Mouse (Mus musculus) heart, embryonic 16.5 days (tissue): ENCODE data around the gene Asphd2. TPM values are rescaled to one million over a fixed set of nuclear protein-coding genes. Genes with fewer than 3 reads are reported as not detected.
A peak's percentile ranks its signal among the peaks of the same experiment; 100 is the strongest.

ENCODE experiments used
- ATAC-seq: fragments of 200-750 bp; cut with Nextera tagmentation; replicated peaks from 2 replicates; pipeline ENCODE4 v1.8.0; 2017; ENCODE audit warnings: moderate number of reproducible peaks; ENCODE audit not compliant: insufficient read depth, low FRiP score; ENCODE audit errors: extremely low read depth
- H3K27ac ChIP-seq: fragments of 300-500 bp; sonication (generic); 2 replicates; pipeline ENCODE4 v1.5.1; 2014; ENCODE audit warnings: mild to moderate bottlenecking, low read length, control low read depth, moderate library complexity
- H3K27me3 ChIP-seq: fragments of 300-500 bp; sonication (generic); 2 replicates; pipeline ENCODE4 v1.6.1; 2014; ENCODE audit warnings: low read length, mixed read lengths; ENCODE audit not compliant: control insufficient read depth, insufficient read depth
- H3K36me3 ChIP-seq: fragments of 300-500 bp; sonication (generic); 2 replicates; pipeline ENCODE4 v1.6.1; 2014; ENCODE audit not compliant: control insufficient read depth, insufficient read depth
- H3K4me1 ChIP-seq: fragments of 300-500 bp; sonication (generic); 2 replicates; pipeline ENCODE4 v1.6.1; 2014; ENCODE audit warnings: low read length, mixed read lengths; ENCODE audit not compliant: control insufficient read depth, insufficient read depth
- H3K4me2 ChIP-seq: fragments of 300-500 bp; sonication (generic); 2 replicates; pipeline ENCODE4 v1.6.1; 2014; ENCODE audit warnings: low read depth, mild to moderate bottlenecking, control low read depth, low read length
- H3K4me3 ChIP-seq: fragments of 300-500 bp; sonication (generic); 2 replicates; pipeline ENCODE4 v1.5.1; 2014; ENCODE audit warnings: mild to moderate bottlenecking, control low read depth, low read length
- H3K9ac ChIP-seq: fragments of 300-500 bp; sonication (generic); 2 replicates; pipeline ENCODE4 v1.6.1; 2014; ENCODE audit warnings: low read length, control low read depth
- H3K9me3 ChIP-seq: fragments of 300-500 bp; sonication (generic); replicated peaks from 2 replicates; pipeline ENCODE4 v1.6.1; 2016; ENCODE audit warnings: low read length; ENCODE audit not compliant: control insufficient read depth
- WGBS: fragments of 180-500 bp; shearing (Covaris S2); extraction: QIAGEN DNeasy Blood & Tissue Kit; methylation state at CpG from one replicate; pipeline ENCODE4 v1.1.7; 2014; 5-methylcytosine and 5-hydroxymethylcytosine counted together
- polyA plus RNA-seq: library from polyadenylated mRNA; unstranded; fragments of >200 nt; fragmentation: Nextera tagmentation; extraction: Ambion mirVana; gene quantifications from 2 replicates; pipeline ENCODE4 v1.2.1, GENCODE M21; 2015

Asphd2 gene
- polyA plus RNA-seq, 1 experiment from 2014 or later: 0.67 TPM

- Histone ChIP-seq H3K9me3 (no peaks in the 10 kb centered on the region), H3K27ac (no peak overlapping the region), H3K4me1 (0 out of 2 replicates have a peak, but pooled peaks cover 5% of the 10 kb centered on the region), H3K27me3 (no peaks in the 10 kb centered on the region), H3K36me3 (0 out of 2 replicates have a peak, but pooled peaks cover 6% of the 10 kb centered on the region), H3K4me2 (no peak overlapping the region), H3K4me3 (no peak overlapping the region), H3K9ac (no peak overlapping the region)
- ATAC-seq: no peak
- 83% methylated on average over 6 of the region's 6 CpGs for WGBS
Observed at GRCm38 (mm10) chr5:112355493-112355892, 39.2 kb downstream of the Asphd2 start.

- no peak overlapping the region for H3K4me3 ChIP-seq
- WGBS: 89% methylated on average over 8 of the region's 8 CpGs
- H3K27ac ChIP-seq: no peak overlapping the region
- no peak overlapping the region for H3K4me2 ChIP-seq
- H3K4me1 ChIP-seq: no peaks in the 10 kb centered on the region
- H3K36me3 ChIP-seq: peaks cover 15% of the 10 kb centered on the region
- H3K9me3 ChIP-seq: no peaks in the 10 kb centered on the region
- H3K9ac ChIP-seq: no peak overlapping the region
- ATAC-seq: no peak
- no peaks in the 10 kb centered on the region for H3K27me3 ChIP-seq
Observed at GRCm38 (mm10) chr5:112349169-112349568, 45.5 kb downstream of the Asphd2 start.

GRCm38 (mm10) chr5:112346211-112346965 is 48.3 kb downstream of the Asphd2 start:
- Histone ChIP-seq H3K9me3 (no peaks in the 10 kb centered on the region), H3K4me3 (no peak overlapping the region), H3K27ac (no peak overlapping the region), H3K9ac (no peak overlapping the region), H3K36me3 (peaks cover 15% of the 10 kb centered on the region), H3K4me1 (peaks cover 15% of the 10 kb centered on the region), H3K27me3 (no peaks in the 10 kb centered on the region), H3K4me2 (no peak overlapping the region)
- ATAC-seq: no peak
- 82% methylated on average over 16 of the region's 16 CpGs for WGBS

- WGBS: 80% methylated on average over 6 of the region's 6 CpGs
- Histone ChIP-seq H3K9me3 (no peaks in the 10 kb centered on the region), H3K4me1 (peaks cover 15% of the 10 kb centered on the region), H3K27me3 (no peaks in the 10 kb centered on the region), H3K4me3 (no peak overlapping the region), H3K27ac (no peak overlapping the region), H3K9ac (no peak overlapping the region), H3K36me3 (peaks cover 6% of the 10 kb centered on the region; the same call in 1 of the 2 replicates), H3K4me2 (no peak overlapping the region)
- ATAC-seq: no peak
Observed at GRCm38 (mm10) chr5:112344092-112344960, 50.3 kb downstream of the Asphd2 start.

GRCm38 (mm10) chr5:112343205-112343595 is 51.5 kb downstream of the Asphd2 start:
- WGBS: 0% methylated on average over 24 of the region's 24 CpGs
- ATAC-seq: peak; percentile 69
- peak overlapping the region; percentile 15; the same call in 1 of the 2 replicates for H3K27ac ChIP-seq

GRCm38 (mm10) chr5:112342463-112343204 is 52.0 kb downstream of the Asphd2 start, which contains the start of the genes Srrd and Hps4:
Gene Srrd (minus strand): TSS chr5:112343040.
Gene Hps4 (plus strand): TSS chr5:112343083.
- Histone ChIP-seq H3K4me3 (peak within 1 kb of the TSS; percentile 74), H3K4me1 (peaks cover 15% of the 10 kb centered on the region), H3K4me2 (peak within 1 kb of the TSS; percentile 93), H3K27me3 (no peaks in the 10 kb centered on the region), H3K27ac (peak within 1 kb of the TSS; percentile 15; the same call in 1 of the 2 replicates), H3K9me3 (no peaks in the 10 kb centered on the region), H3K9ac (peak within 1 kb of the TSS; percentile 90), H3K36me3 (peaks cover 10% of the 10 kb centered on the region)
- peak; percentile 75 for ATAC-seq
- 2% methylated on average over 63 of the region's 64 CpGs for WGBS

More at GRCm38 (mm10) chr5:112343205-112343595, 51.5 kb downstream of the Asphd2 start:
- Histone ChIP-seq H3K27me3 (no peaks in the 10 kb centered on the region), H3K9me3 (no peaks in the 10 kb centered on the region), H3K36me3 (peaks cover 7% of the 10 kb centered on the region), H3K9ac (peak overlapping the region; percentile 90), H3K4me3 (peak overlapping the region; percentile 74), H3K4me1 (peaks cover 15% of the 10 kb centered on the region), H3K4me2 (peak overlapping the region; percentile 93)

GRCm38 (mm10) chr5:112339215-112339614 is 55.5 kb downstream of the Asphd2 start:
- H3K9ac ChIP-seq: no peak overlapping the region
- no peaks in the 10 kb centered on the region for H3K27me3 ChIP-seq
- H3K9me3 ChIP-seq: no peaks in the 10 kb centered on the region
- H3K4me2 ChIP-seq: no peak overlapping the region
- H3K36me3 ChIP-seq: peaks cover 39% of the 10 kb centered on the region
- 63% methylated on average over 7 of the region's 7 CpGs for WGBS
- no peak overlapping the region for H3K27ac ChIP-seq
- peaks cover 15% of the 10 kb centered on the region for H3K4me1 ChIP-seq
- ATAC-seq: no peak
- H3K4me3 ChIP-seq: no peak overlapping the region

- H3K36me3 ChIP-seq: peaks cover 61% of the 10 kb centered on the region
- H3K9ac ChIP-seq: no peak overlapping the region
Observed at GRCm38 (mm10) chr5:112337004-112337403, 57.7 kb downstream of the Asphd2 start.

More at GRCm38 (mm10) chr5:112337004-112337403, 57.7 kb downstream of the Asphd2 start:
- H3K4me2 ChIP-seq: no peak overlapping the region
- H3K27me3 ChIP-seq: no peaks in the 10 kb centered on the region
- H3K27ac ChIP-seq: no peak overlapping the region
- H3K4me1 ChIP-seq: peaks cover 5% of the 10 kb centered on the region
- no peak overlapping the region for H3K4me3 ChIP-seq
- ATAC-seq: no peak
- 91% methylated on average over 22 of the region's 22 CpGs for WGBS
- no peaks in the 10 kb centered on the region for H3K9me3 ChIP-seq
